Mouse (Mus musculus) frontal cortex, postnatal 10 days (tissue): ENCODE measurements around the gene Gtpbp1.

Experiments
- DNase-seq, 2 experiments: peaks; one replicate each; pipeline ENCODE4 v3.0.0; 2022; ENCODE audit warnings: low spot score in 2 of 2, mixed read lengths in 1 of 2

The Gtpbp1 gene

DNA sequence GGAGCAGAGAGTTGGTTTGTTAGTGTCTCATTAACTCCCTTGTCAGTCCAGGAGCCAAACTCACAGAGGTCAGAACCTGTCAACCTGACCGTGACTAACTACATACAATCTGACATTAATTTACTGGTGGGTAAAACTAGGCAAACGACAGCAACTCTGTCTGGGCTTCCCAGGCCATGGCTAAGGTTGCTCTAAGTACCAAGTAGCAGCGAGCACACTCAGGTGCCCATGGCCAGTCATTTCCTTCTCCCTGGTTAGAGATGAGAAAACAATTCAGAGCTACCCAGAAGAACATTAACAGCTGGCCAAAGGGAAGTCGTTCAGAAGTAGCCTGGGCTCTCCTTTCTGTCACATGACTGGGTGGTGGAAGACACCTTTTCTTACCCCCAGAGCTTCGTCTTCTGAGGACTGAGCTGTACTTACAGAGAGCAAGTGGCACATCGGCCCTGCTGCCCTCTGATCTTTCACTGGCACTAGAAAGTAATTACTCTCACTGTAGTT is 5.5 kb upstream of the Gtpbp1 start:
- no peak for DNase-seq

DNA sequence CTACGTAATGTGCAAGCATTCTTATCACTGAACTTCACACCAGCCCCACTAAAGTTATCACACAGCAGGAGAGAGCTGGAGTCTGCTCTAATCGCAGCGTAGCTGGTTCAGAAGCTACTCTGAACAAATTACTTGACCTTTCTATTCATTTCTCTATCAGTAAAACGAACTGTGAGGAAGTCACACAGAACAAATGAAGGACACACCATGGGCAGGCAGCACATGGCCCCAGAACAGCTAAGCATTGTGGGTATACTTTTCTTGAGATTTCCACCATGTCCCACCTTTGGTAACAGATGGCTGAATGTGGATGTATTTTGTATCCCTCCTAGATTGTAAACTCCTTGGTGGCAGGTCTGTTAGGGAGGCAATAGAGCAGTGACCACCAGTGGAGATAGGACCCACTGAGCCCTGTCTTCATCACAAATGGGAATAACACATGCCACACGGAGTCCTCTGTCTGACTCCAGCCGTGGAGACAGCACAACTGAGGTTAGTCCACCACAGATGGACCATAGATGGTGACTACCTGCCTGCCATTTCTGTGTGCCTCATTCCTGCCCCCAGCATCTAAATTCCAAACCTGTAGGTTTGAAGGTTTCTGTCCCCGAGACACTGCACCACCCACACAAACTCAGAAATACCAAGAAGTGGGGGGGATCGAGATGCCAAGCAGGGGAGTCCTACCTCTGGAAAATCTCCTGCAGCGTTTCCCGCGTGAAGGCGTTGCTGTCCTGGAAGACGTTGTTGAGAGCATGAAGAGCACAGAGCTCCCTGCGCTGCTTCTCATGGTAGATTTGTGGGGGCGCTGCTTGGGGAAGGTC is 4.4 kb upstream of the Gtpbp1 start:
- DNase-seq, result no peak

DNA sequence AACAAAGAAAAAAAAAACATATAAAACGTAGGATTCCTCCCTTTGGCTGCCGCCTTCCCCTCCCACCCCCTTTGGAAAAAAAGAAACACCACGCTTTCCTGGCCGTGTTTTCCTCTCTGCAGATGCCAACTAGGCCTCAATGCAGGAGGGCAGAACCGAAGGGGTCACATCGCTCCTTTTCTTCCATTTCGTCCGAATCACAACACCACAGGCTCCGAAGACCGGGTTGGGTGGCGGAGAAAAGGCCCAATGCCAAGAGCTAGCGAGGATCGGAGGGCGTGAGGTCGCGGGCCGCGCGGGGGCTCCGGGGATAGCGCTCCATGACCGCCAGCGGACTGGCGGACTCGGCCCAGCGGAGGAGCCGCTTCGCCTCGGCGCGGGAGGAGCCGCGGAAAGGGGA is 3.5 kb upstream of the Gtpbp1 start:
- no peak for DNase-seq

DNA sequence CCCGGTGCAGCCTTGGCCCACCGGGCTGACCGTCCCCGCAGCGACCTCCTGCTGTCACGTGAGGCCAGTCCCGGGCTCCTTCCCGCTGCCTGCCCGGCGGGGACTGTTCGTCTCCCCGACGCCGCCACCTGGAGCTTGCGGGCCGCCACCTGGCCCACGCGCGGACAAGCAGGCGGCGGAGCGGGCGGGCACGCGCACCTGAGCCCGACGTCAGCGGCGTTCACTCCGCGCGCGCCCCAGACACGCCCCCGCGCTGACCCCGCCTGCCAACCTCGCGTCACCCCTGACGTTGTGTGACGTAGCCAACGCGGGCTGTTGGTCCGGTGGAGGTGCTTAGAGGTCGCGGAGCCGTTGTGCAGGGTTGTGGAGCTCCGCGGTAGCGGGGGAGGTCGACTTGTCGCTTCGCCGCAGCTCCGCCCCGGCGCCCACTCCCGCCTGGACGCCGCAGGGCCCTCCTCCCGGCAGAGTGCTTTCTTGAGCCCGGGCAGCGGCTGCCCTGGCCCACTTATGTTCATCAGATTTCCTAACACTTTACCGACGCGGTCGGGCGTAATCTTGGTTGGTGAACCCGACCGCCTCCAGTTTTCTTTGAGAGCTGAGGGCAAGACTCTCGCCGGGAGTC is 2.9 kb upstream of the Gtpbp1 start, which contains the start of gene Josd1:
Josd1 (minus strand) TSS at position 274 of the 622 bp plus-strand sequence.
- DNase-seq, result peak; percentile 88 to 95

DNA sequence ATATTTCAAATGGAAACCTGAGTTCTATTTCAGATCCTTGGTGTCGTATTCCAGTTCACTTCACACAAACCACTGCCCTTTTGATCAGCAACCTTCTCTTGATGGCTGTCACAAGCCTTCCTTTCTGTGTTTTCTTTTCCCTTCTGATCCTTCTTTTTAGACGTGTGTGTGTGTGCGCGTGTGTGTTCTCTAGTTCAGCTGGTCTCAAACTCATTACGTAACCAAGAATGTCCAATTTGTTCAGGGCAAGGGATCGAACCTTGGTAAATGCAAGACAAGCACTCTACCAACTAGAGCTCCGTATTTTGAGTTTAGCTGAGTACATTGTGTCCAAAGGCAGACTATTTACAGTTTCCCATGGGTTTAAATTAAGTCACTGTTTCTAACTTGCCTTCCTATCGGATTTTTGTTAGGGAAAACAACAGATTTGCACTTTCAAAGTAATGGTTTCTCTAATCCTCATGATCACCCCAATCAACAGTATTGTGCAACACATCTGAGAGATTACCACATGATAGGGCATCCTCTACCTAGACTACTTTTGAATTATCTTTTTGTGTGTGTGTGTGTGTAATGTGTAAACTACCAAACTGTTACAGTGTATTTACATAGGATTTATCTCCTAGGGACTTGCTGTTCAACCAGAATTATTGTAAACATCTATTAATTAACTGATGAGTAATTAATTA is 2.2 kb upstream of the Gtpbp1 start:
- no peak for DNase-seq

DNA sequence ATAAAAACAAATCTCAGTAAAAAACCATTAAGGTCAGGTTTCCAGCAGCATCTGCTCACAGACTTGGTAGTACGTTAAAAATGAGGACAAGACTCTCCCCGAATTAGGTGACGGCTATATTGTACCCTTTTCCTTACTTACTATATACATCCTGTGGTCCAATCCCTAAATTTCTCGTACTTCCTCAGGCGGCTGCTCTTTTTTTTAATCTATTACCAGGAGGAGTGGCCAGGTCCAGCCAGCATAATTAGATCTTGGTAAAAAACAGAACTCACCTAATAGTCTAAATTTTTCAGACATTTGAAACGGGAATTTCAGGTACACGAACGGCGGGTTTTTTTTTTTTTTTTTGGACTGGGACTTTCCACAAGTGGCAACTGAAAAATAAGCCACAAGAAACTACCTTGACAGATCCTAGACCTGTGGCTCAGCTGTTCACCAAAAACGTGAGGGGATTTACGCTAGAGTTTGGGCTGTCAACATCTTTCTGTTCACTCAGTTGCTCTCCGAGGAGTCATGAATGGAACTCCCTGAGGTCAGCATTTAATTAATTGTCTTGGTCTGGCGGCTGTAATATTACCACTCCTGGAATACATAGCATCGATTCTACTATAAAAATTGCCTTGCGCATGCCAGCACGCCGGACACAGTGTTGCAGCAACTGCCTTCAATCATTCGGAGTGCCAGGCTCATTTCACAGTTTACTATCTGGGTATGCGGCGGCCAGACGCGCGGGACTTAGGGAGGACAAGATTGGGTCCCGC is 801 bp upstream of the Gtpbp1 start:
- no peak for DNase-seq

DNA sequence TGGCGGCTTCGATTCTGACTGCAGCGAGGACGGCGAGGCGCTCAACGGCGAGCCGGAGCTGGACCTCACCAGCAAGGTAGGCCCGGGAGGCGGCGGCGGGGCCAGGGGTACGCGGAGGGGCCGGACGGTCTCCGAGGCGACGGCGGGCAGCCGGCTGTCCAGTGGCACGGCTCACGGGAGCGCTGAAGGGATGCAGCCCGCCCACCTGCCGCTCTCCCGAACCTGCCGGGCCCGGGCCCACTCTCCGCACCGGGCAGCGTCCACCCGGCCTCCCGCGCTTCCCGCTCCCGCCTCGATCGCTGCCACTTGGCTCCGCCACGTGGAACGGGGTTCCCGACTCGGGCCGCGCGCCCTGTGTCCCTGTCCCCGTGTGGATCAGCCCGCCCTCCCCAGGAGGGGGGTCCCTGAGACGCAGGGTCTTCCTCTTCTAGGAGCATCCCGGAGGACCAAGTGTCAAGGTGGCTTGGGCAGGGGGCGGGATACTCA is 421 bp downstream of the Gtpbp1 start:
- peak; percentile 58 to 63 for DNase-seq

DNA sequence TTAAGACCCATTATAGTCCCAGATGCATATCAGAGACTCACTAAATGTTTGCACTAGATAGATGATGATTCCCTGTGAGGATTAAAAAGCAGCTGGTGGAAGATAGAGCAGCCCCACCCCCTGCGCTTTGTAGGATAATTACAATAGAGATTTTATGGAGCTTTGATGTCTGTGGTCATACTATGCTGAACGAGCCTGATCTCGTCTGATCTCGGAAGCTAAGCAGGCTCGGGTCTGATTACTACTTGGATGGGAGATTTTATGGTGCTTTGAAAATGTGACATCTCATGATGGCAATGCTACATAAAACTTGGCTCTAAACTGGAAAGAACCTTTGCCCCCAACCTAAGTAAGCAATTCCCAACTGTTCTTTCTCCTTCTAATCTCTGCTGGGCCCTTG is 1.7 kb downstream of the Gtpbp1 start:
- DNase-seq, result no peak

DNA sequence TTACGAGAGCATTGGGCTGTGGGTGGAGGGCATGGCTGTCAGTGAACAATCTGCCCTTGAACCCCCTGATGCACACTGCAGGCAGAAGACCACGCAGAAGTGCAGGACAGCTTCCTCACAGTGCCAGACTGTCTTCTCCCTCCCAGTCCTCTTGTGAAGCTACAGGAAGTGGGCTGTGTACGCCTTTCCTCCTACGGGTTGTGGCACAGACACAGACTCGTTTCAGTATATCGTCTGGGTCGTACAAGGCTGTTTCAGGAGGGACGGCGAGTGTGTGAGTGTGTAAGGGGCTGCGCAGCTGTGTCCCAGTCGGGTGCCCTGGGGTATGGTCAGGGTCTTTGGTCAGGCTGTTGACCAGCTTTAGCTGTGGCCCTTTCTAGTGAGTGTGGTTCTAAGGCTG is 3.1 kb downstream of the Gtpbp1 start:
- DNase-seq, result no peak

DNA sequence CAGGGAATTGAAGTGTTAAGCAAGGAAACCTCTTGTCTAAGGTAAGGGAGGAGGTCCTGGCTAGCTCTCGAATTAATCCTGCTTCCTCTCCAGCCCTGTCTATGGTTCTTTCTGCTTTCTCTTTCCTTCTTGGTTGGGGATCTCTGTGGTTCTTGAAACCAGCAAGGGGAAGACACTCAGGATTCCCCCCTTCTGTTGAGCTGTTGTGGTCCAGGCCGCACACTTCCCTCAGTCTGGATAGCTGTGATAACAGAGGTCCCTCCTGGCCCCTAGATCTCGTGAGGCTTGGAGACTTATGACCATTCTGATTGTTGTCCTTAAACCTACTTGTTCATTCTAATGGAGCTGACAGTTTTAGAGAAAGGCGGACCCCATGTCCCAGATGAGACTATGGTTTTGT is 3.9 kb downstream of the Gtpbp1 start:
- no peak for DNase-seq

DNA sequence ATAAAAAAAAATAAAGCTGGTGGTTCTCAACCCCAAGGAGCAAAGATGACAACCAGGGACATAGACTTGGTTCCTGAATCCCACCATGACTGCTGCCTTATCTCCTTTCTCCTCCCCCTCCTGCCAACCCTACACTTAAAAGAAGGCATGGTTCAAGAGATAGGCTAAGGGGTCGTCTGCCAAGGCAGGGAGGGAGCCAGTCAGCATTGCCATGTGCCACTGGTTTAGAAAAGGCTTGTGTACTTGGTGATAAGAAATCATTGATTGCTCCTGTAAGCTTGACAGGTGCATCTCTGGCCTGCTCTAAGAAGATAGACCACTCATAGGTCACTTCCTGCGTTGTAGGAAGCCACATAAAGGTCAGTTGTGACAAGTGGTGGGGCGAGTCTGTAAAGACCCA is 4.9 kb downstream of the Gtpbp1 start:
- no peak for DNase-seq

DNA sequence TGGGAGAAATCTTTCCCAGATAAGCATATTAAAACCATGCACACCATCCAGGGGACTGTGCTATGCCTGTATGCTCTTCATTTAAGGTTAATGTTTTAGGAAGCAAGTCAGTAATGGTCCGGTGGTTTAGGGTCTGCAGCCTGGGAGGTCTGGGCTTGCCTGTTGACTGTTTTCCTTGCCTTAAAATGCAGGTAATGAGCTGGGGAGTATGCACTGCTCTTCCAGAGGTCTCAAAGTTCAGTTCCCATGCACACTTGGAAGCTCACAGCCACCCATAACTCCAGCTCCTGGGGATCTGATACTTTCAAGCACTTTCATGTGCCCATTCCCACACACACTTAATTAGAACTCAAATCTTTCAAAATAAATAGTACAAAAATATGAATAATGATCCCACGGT is 5.9 kb downstream of the Gtpbp1 start:
- DNase-seq, result no peak

DNA sequence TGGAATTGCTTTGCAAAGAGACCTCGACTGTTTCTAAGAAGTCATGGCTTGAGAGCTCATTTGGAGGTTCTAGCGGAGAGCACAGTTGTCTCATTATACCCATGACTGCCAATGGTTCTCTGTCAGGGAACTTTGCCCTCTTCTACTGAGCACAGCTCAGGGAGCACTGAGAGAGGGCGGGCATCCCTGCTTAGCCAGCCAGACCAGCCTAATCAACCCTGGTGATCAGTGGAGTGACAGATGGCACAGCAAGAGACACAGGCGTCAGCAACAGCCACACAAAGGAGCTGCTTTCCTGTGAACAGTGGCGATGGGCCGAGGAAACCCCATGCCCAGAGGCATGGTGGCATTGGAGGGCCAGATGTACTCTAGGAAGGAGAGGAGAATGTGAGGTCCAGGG is 6.4 kb downstream of the Gtpbp1 start:
- no peak for DNase-seq

DNA sequence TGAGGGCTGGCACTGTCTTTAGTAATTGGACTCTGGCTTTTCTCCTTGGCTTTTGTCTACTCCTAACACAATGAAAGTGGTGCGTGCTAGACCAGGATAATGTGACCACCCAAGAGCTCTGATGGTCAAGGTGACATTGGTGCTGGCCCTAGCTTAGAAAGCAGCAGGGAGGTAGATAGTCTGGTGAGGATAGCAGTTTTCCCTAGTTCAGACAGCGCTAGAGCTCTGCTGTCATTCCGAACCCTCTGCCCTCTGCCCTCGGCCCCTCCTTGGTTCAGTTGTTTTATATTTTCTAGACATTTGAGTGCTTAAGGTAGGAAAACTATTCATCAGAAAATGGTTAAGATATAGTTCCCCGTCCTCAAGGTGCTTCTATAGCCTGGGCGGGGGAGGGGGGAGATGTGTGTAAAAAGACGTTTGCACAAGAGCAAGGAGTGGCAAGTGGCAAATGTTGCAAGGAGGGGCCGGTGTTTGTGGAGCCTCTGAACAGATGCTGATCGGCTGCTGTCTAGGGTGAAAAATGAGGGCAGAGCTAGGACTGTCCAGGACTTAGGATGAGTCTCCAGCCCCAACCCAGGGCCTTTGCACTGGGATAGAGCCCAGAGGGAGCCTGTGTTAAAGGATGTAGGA is 7.0 kb downstream of the Gtpbp1 start:
- DNase-seq, result no peak

DNA sequence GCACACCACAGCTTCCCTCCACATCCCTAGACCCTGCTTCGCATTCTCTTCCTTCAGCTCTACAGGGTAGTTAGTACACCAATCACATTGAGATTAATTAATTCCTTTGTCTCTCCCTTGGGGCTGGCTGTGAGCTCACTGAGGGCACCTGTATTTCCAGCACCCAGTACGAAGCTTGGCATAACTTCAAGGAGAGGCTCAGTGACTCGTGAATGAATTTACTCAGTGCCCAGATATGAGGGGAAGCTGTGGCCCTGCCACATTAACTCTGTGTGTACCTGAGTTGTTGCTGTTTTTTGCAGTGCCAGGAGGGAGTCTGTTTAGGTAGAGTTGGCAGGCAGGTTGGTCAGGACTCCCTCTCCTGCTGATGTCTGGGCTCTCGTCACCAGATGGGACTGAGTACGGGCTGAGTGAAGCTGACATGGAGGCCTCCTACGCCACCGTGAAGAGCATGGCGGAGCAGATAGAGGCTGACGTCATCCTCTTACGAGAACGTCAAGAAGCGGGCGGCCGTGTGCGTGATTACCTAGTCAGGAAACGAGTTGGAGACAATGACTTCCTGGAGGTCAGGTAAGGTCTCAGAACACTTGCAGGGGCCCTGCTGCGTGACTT is 16.1 kb downstream of the Gtpbp1 start:
- no peak for DNase-seq

DNA sequence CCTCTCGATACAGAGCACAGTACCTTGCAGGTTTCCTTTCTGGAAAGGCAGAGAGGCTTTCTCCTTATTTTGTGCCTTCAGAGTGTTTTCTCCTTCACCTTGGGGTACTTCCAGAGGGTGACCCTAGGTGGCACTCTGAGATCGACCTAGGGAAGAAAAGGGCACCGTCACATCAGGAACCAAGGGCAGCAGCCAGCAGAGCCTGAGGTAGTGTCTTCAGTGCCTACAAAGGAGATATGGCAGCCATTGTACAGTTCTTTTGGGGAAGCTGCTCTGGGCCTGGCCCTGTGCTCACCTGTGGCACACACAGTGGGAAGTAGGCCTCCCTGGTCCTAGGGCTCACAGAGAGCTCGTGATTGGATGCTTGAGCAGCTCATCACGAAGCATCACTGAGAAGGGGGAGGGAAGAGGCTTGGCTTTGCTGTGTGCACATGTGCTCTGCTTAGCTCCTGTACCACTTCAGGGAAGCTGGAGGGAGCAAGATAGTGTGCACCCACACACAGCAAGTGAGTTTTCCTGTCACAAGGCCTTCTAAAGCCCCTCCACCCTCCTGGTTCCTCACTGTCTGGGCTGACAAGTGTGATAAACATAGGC is 17.7 kb downstream of the Gtpbp1 start:
- no peak for DNase-seq

DNA sequence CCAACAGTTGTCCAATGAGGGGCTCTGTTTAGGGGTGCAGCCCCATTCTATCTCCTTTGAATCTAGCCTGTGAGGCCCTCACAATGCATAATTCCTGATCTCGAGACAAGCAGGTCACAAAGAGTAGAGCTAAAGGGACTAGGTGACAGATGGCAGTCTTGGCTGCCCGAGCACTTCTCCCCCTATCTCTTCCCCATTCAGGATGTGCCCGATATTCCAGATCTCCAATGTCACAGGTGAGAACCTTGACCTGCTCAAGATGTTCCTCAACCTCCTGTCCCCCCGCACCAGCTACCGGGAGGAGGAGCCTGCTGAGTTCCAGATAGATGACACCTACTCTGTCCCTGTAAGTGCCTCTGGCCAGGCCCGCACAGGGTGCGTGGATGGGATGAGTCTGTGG is 25.0 kb downstream of the Gtpbp1 start:
- DNase-seq, result no peak

DNA sequence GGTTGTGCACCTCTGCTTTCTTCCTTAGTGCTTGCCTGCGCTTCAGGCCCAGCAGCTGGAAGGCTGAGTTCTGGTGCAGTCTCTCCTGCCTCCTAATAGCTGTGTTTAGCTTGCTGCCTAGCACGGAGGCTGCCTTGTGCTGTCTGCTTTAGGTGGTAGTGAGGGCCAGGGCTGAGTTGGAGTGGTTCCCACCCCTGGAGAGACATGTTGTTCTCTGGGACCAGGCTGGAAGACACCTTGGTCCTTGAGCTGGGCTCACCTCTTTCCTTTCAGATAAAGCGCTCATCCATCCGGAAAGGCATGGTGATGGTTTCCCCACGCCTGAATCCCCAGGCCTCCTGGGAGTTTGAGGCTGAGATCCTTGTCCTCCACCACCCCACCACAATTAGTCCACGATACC is 26.1 kb downstream of the Gtpbp1 start:
- no peak for DNase-seq

DNA sequence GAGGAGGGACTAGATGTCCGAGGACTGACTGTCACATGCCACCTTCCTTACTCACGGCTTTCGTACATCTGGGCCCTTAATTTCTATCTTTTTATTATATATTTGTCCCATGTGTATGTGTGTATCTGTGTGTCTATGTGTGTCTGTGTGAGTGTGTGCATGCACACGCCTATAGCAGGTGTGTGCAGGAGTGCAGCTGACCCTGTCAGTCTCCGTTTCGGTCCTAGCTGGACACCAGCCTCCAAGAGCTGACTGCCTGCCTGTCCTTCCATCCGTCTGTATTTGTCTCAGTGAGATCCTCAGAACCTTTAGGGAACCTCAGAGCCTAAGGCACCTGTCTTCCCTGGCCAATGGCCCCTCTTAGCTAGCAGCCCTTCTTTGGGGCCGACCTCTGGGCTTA is 29.6 kb downstream of the Gtpbp1 start:
- DNase-seq, result no peak

DNA sequence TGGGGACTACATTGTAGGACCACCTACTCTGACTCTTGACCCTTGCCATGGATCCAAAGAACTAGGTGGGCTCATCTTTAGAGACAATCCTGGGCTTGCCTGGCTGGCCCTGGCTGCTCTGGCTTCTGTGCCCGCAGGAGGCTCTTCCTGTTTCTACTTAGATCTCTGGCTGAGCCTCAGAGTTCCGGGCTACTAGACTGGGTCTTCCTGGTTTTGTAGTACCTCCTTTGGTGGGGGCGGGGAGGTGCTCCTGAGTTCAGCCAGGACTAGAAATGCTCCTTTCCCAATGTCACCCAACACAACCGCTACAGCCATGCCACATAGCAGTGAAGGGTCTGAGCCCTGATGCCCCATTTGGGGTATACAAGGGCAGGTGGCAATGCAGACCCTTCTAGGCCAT is 30.2 kb downstream of the Gtpbp1 start:
- DNase-seq, result no peak
